Mouse (Mus musculus): ENCODE results near the gene Anks4b. TPM values are rescaled to one million over a fixed set of nuclear protein-coding genes. Genes with fewer than 3 reads are reported as not detected.

The Anks4b gene
- total RNA-seq, 2 experiments from 2014 or later, result 0.12 TPM; not detected in 1

GRCm38 (mm10) chr7:120181401-120182230 is 8.0 kb downstream of the Anks4b start:
- no peak for DNase-seq
- intact Hi-C loops (cut with DNase I), result no loop called here

- no peak for DNase-seq
- intact Hi-C loops (cut with DNase I), result no loop called here
Observed at GRCm38 (mm10) chr7:120182891-120183290, 9.2 kb downstream of the Anks4b start.

GRCm38 (mm10) chr7:120188946-120189345 is 15.3 kb downstream of the Anks4b start:
- no peak for DNase-seq
- intact Hi-C loops (cut with DNase I), result no loop called here

GRCm38 (mm10) chr7:120189369-120190149 is 15.9 kb downstream of the Anks4b start:
- intact Hi-C loops (cut with DNase I), result no loop called here
- DNase-seq, result no peak

GRCm38 (mm10) chr7:120190150-120190665 is 16.6 kb downstream of the Anks4b start:
- intact Hi-C loops (cut with DNase I), result no loop called here

GRCm38 (mm10) chr7:120192207-120192606 is 18.5 kb downstream of the Anks4b start:
- intact Hi-C loops (cut with DNase I), result no loop called here
- no peak for DNase-seq

More at GRCm38 (mm10) chr7:120190150-120190665, 16.6 kb downstream of the Anks4b start:
- DNase-seq, result no peak

GRCm38 (mm10) chr7:120192816-120193215 is 19.2 kb downstream of the Anks4b start:
- no peak for DNase-seq
- intact Hi-C loops (cut with DNase I), result no loop called here

GRCm38 (mm10) chr7:120195207-120195606 is 21.5 kb downstream of the Anks4b start:
- intact Hi-C loops (cut with DNase I), result no loop called here
- no peak for DNase-seq

- intact Hi-C loops (cut with DNase I), result no loop called here
- peak in 1 of 2 experiments; percentile 10 for DNase-seq
Observed at GRCm38 (mm10) chr7:120201231-120201744, 27.6 kb downstream of the Anks4b start.

GRCm38 (mm10) chr7:120201771-120202170 is 28.1 kb downstream of the Anks4b start, which contains the start of gene Crym:
Crym (minus strand) TSS chr7:120202111.
- no peak for DNase-seq
- intact Hi-C loops (cut with DNase I), result no loop called here

GRCm38 (mm10) chr7:120203789-120204188 is 30.1 kb downstream of the Anks4b start, which contains the start of gene Abca14:
Abca14 (plus strand) TSS chr7:120203961.
- intact Hi-C loops (cut with DNase I), result loop anchor here (1.0 kb wide), 1 partner anchor 79 kb away; no protein-coding TSS in a partner anchor
- DNase-seq, result peak; percentile 87 to 88

GRCm38 (mm10) chr7:120205989-120206388 is 32.3 kb downstream of the Anks4b start:
- intact Hi-C loops (cut with DNase I), result loop anchor here (5.0 kb wide), 1 partner anchor 359 kb away; no protein-coding TSS in a partner anchor
- DNase-seq, result peak in 1 of 2 experiments; percentile 4

GRCm38 (mm10) chr7:120228541-120228940 is 54.9 kb downstream of the Anks4b start:
- intact Hi-C loops (cut with DNase I), result no loop called here
- DNase-seq, result no peak

Other genes with a start within 250 kb of the Anks4b start
- under 1 TPM in 1 of 2 experiments, not detected in 1; 0.29 TPM for gene Dnah3, start 78.6 kb upstream of the Anks4b start, total RNA-seq (2021)
- gene Tmem159, start 71.5 kb upstream of the Anks4b start, total RNA-seq (2021), result 10 to 100 TPM; 15.9 to 17.4 TPM
- under 1 TPM; 0.32 to 0.41 TPM for gene Zp2, start 28.6 kb upstream of the Anks4b start, total RNA-seq (2021)
- gene Crym, start 28.3 kb downstream of the Anks4b start, total RNA-seq (2021), result under 1 TPM; 0.51 to 0.88 TPM
- not detected for gene Abca14, start 30.1 kb downstream of the Anks4b start, total RNA-seq (2021)
- gene Abca15, start 154.8 kb downstream of the Anks4b start, total RNA-seq (2021), result not detected
- gene Abca16, start 235.8 kb downstream of the Anks4b start, total RNA-seq (2021), result not detected

All from heart, postnatal 14 days (tissue).